Mouse (Mus musculus): ENCODE data around the gene Ftsj1. TPM values are rescaled to one million over a fixed set of nuclear protein-coding genes. Genes with fewer than 3 reads are reported as not detected.
A peak's percentile ranks its signal among the peaks of the same experiment; 100 is the strongest.

Ftsj1 gene
- total RNA-seq, 1 experiment = 19.3 TPM

- in situ Hi-C loops (cut with MboI; ENCODE audit: low sequenced_read_pairs in 2 of 2, unreplicated experiment in 2 of 2) = no loop called here
- Histone ChIP-seq H3K27ac (ENCODE audit: insufficient read depth, low read depth, low read length, poor library complexity, severe bottlenecking) (peak overlapping the region; percentile 20; the same call in 1 of the 2 replicates), H3K9me3 (ENCODE audit: control insufficient read depth, insufficient read depth, low read depth, low read length) (no peaks in the 10 kb centered on the region), H3K9ac (ENCODE audit: insufficient read depth, low read depth, low read length, poor library complexity, severe bottlenecking) (no peak overlapping the region), H3K36me3 (ENCODE audit: control insufficient read depth, insufficient read depth, low read length, poor library complexity, severe bottlenecking) (no peaks in the 10 kb centered on the region), H3K4me1 (ENCODE audit: control insufficient read depth in 2 of 2, insufficient read depth in 2 of 2, low read length in 2 of 2, poor library complexity in 1 of 2) (peaks cover 0 to 6% of the 10 kb centered on the region in 2 experiments; a peak in 1 of 4 replicates), H3K4me3 (ENCODE audit: insufficient read depth in 1 of 2, low read depth in 1 of 2, low read length in 2 of 2, poor library complexity in 1 of 2, severe bottlenecking in 1 of 2) (no peak overlapping the region)
- no peak for TF ChIP-seq ZNF384 (IDR thresholded peaks at IDR 0.05; ENCODE audit: low read depth, low read length)
- no peak for TF ChIP-seq HCFC1 (IDR thresholded peaks at IDR 0.05; ENCODE audit: borderline replicate concordance, insufficient read depth, low read length)
- no peak for TF ChIP-seq ZC3H11A (IDR thresholded peaks at IDR 0.05; ENCODE audit: borderline replicate concordance, low read depth, low read length)
- TF ChIP-seq MAFK (IDR thresholded peaks at IDR 0.05; ENCODE audit: insufficient read depth, low read depth, low read length) = no peak
- TF ChIP-seq CHD2 (IDR thresholded peaks at IDR 0.05; ENCODE audit: low read depth, low read length) = no peak
- DNase-seq (ENCODE audit: low read depth, low spot score) = no peak
These were observed 28.7 kb downstream of the Ftsj1 start for GRCm38 (mm10) chrX:8223473-8223872.

GRCm38 (mm10) chrX:8222678-8223421, 29.4 kb downstream of the Ftsj1 start:
- Histone ChIP-seq H3K27ac (ENCODE audit: insufficient read depth, low read depth, low read length, poor library complexity, severe bottlenecking) (peak overlapping the region; percentile 20; the same call in 1 of the 2 replicates), H3K9me3 (ENCODE audit: control insufficient read depth, insufficient read depth, low read depth, low read length) (no peaks in the 10 kb centered on the region), H3K36me3 (ENCODE audit: control insufficient read depth, insufficient read depth, low read length, poor library complexity, severe bottlenecking) (no peaks in the 10 kb centered on the region), H3K4me3 (ENCODE audit: insufficient read depth in 1 of 2, low read depth in 1 of 2, low read length in 2 of 2, poor library complexity in 1 of 2, severe bottlenecking in 1 of 2) (no peak overlapping the region), H3K4me1 (ENCODE audit: control insufficient read depth in 2 of 2, insufficient read depth in 2 of 2, low read length in 2 of 2, poor library complexity in 1 of 2) (peaks cover 0 to 6% of the 10 kb centered on the region in 2 experiments; a peak in 1 of 4 replicates), H3K9ac (ENCODE audit: insufficient read depth, low read depth, low read length, poor library complexity, severe bottlenecking) (no peak overlapping the region)
- TF ChIP-seq ZNF384 (IDR thresholded peaks at IDR 0.05; ENCODE audit: low read depth, low read length) (no peak), HCFC1 (IDR thresholded peaks at IDR 0.05; ENCODE audit: borderline replicate concordance, insufficient read depth, low read length) (no peak), MAFK (IDR thresholded peaks at IDR 0.05; ENCODE audit: insufficient read depth, low read depth, low read length) (no peak), ZC3H11A (IDR thresholded peaks at IDR 0.05; ENCODE audit: borderline replicate concordance, low read depth, low read length) (no peak), CHD2 (IDR thresholded peaks at IDR 0.05; ENCODE audit: low read depth, low read length) (no peak)
- DNase-seq (ENCODE audit: low read depth, low spot score) = no peak
- in situ Hi-C loops (cut with MboI; ENCODE audit: low sequenced_read_pairs in 2 of 2, unreplicated experiment in 2 of 2) = no loop called here

- H3K36me3 ChIP-seq (ENCODE audit: control insufficient read depth, insufficient read depth, low read length, poor library complexity, severe bottlenecking) = no peaks in the 10 kb centered on the region
- in situ Hi-C loops (cut with MboI; ENCODE audit: low sequenced_read_pairs in 2 of 2, unreplicated experiment in 2 of 2) = no loop called here
- H3K9ac ChIP-seq (ENCODE audit: insufficient read depth, low read depth, low read length, poor library complexity, severe bottlenecking) = no peak overlapping the region
- DNase-seq (ENCODE audit: low read depth, low spot score) = no peak
- TF ChIP-seq ZNF384 (IDR thresholded peaks at IDR 0.05; ENCODE audit: low read depth, low read length) (no peak), HCFC1 (IDR thresholded peaks at IDR 0.05; ENCODE audit: borderline replicate concordance, insufficient read depth, low read length) (no peak), MAFK (IDR thresholded peaks at IDR 0.05; ENCODE audit: insufficient read depth, low read depth, low read length) (no peak), CHD2 (IDR thresholded peaks at IDR 0.05; ENCODE audit: low read depth, low read length) (no peak), ZC3H11A (IDR thresholded peaks at IDR 0.05; ENCODE audit: borderline replicate concordance, low read depth, low read length) (no peak)
- no peaks in the 10 kb centered on the region for H3K9me3 ChIP-seq (ENCODE audit: control insufficient read depth, insufficient read depth, low read depth, low read length)
- H3K27ac ChIP-seq (ENCODE audit: insufficient read depth, low read depth, low read length, poor library complexity, severe bottlenecking) = no peak overlapping the region
- peaks cover 0 to 6% of the 10 kb centered on the region in 2 experiments; a peak in 1 of 4 replicates for H3K4me1 ChIP-seq (ENCODE audit: control insufficient read depth in 2 of 2, insufficient read depth in 2 of 2, low read length in 2 of 2, poor library complexity in 1 of 2)
- no peak overlapping the region for H3K4me3 ChIP-seq (ENCODE audit: insufficient read depth in 1 of 2, low read depth in 1 of 2, low read length in 2 of 2, poor library complexity in 1 of 2, severe bottlenecking in 1 of 2)
These were observed 29.9 kb downstream of the Ftsj1 start for GRCm38 (mm10) chrX:8222296-8222677.

GRCm38 (mm10) chrX:8219651-8220050, 32.6 kb downstream of the Ftsj1 start:
- peak overlapping the region in 1 of 2 experiments; percentile 34; a peak in 1 of 4 replicates for H3K4me3 ChIP-seq (ENCODE audit: insufficient read depth in 1 of 2, low read depth in 1 of 2, low read length in 2 of 2, poor library complexity in 1 of 2, severe bottlenecking in 1 of 2)
- TF ChIP-seq HCFC1 (IDR thresholded peaks at IDR 0.05; ENCODE audit: borderline replicate concordance, insufficient read depth, low read length) (no peak), ZC3H11A (IDR thresholded peaks at IDR 0.05; ENCODE audit: borderline replicate concordance, low read depth, low read length) (no peak), MAFK (IDR thresholded peaks at IDR 0.05; ENCODE audit: insufficient read depth, low read depth, low read length) (no peak), CHD2 (IDR thresholded peaks at IDR 0.05; ENCODE audit: low read depth, low read length) (no peak), ZNF384 (IDR thresholded peaks at IDR 0.05; ENCODE audit: low read depth, low read length) (no peak)
- H3K9ac ChIP-seq (ENCODE audit: insufficient read depth, low read depth, low read length, poor library complexity, severe bottlenecking) = no peak overlapping the region
- no peaks in the 10 kb centered on the region for H3K9me3 ChIP-seq (ENCODE audit: control insufficient read depth, insufficient read depth, low read depth, low read length)
- peaks cover 0 to 6% of the 10 kb centered on the region in 2 experiments; a peak in 1 of 4 replicates for H3K4me1 ChIP-seq (ENCODE audit: control insufficient read depth in 2 of 2, insufficient read depth in 2 of 2, low read length in 2 of 2, poor library complexity in 1 of 2)
- H3K27ac ChIP-seq (ENCODE audit: insufficient read depth, low read depth, low read length, poor library complexity, severe bottlenecking) = peak overlapping the region; percentile 34; the same call in 1 of the 2 replicates
- no peaks in the 10 kb centered on the region for H3K36me3 ChIP-seq (ENCODE audit: control insufficient read depth, insufficient read depth, low read length, poor library complexity, severe bottlenecking)
- in situ Hi-C loops (cut with MboI; ENCODE audit: low sequenced_read_pairs in 2 of 2, unreplicated experiment in 2 of 2) = no loop called here
- peak; percentile 69 for DNase-seq (ENCODE audit: low read depth, low spot score)

Measured in ES-E14 (cell line).